Mouse (Mus musculus): ENCODE data around the gene Cxcl2.

GRCm38 (mm10) chr5:90872377-90872776 lies 31.3 kb upstream of the Cxcl2 start:
- TF ChIP-seq CTCF (IDR thresholded peaks at IDR 0.05; ENCODE audit: low read depth) (no peak), EP300 (IDR thresholded peaks at IDR 0.05; ENCODE audit: low read depth) (no peak)

Measured in liver, embryonic 14.5 days (tissue).